Mouse (Mus musculus) liver, adult 2 months (tissue): ENCODE measurements around the gene Smarcad1. TPM values are rescaled to one million over a fixed set of nuclear protein-coding genes. Genes with fewer than 3 reads are reported as not detected.

ENCODE experiments used
- DNase-seq: peaks from one replicate; pipeline ENCODE4 v3.0.0-alpha.2; 2011; ENCODE audit warnings: low read depth, low spot score; ENCODE audit errors: extremely low read depth
- H3K27ac ChIP-seq: fragments of 200-500 bp; replicated peaks from 2 replicates; pipeline ENCODE4 v1.5.1; 2012; ENCODE audit warnings: low read depth, mild to moderate bottlenecking, control low read depth, inconsistent platforms, low read length; ENCODE audit not compliant: insufficient read depth
- H3K27me3 ChIP-seq: fragments of 200-500 bp; 2 replicates; pipeline ENCODE4 v1.6.1; 2012; ENCODE audit warnings: mild to moderate bottlenecking, moderate library complexity, low read length, inconsistent platforms; ENCODE audit not compliant: control insufficient read depth, insufficient read depth
- H3K36me3 ChIP-seq: fragments of 200-500 bp; 2 replicates; pipeline ENCODE4 v1.6.1; 2012; ENCODE audit warnings: low read length, inconsistent platforms; ENCODE audit not compliant: control insufficient read depth, insufficient read depth
- H3K4me1 ChIP-seq: fragments of 200-500 bp; 2 replicates; pipeline ENCODE4 v1.6.1; 2011; ENCODE audit warnings: low read length; ENCODE audit not compliant: control insufficient read depth, insufficient read depth
- H3K4me3 ChIP-seq: fragments of 200-500 bp; 2 replicates; pipeline ENCODE4 v1.5.1; 2011; ENCODE audit warnings: low read depth, mild to moderate bottlenecking, control low read depth, low read length, moderate library complexity; ENCODE audit not compliant: insufficient read depth
- H3K79me2 ChIP-seq: fragments of 200-500 bp; 2 replicates; pipeline ENCODE4 v1.6.1; 2012; ENCODE audit warnings: inconsistent platforms, mild to moderate bottlenecking, low read length, moderate library complexity; ENCODE audit not compliant: control insufficient read depth, insufficient read depth
- H3K9ac ChIP-seq: fragments of 200-500 bp; 2 replicates; pipeline ENCODE4 v1.6.1; 2012; ENCODE audit warnings: low read depth, mild to moderate bottlenecking, control low read depth, inconsistent platforms, low read length
- CTCF ChIP-seq: fragments of 200-500 bp; IDR thresholded peaks from 2 replicates; pipeline ENCODE4 v1.5.1; 2011; ENCODE audit warnings: low read depth, low read length, control low read depth
- POLR2A ChIP-seq: fragments of 200-500 bp; IDR thresholded peaks from 2 replicates; pipeline ENCODE4 v1.6.1; 2011; ENCODE audit warnings: low read length, control low read depth; ENCODE audit not compliant: insufficient read depth; ENCODE audit errors: extremely low read depth
- WGBS: fragments of 180-500 bp; shearing (Covaris S2); methylation state at CpG from one replicate; pipeline ENCODE4 v1.1.7; 2018; 5-methylcytosine and 5-hydroxymethylcytosine counted together
- polyA plus RNA-seq: library from polyadenylated mRNA; depleted of rRNA; stranded (reverse); fragments of >200 nt; gene quantifications from 2 replicates; pipeline ENCODE4 v1.2.3, GENCODE M21; 2012
- total RNA-seq: library from RNA; depleted of rRNA; stranded (reverse); fragments of >200 nt; gene quantifications from 2 replicates; pipeline ENCODE4 v1.2.3, GENCODE M21; 2014

Smarcad1 gene
- total and polyA plus RNA-seq, 2 experiments, result 4.8 to 25.6 TPM

- Histone ChIP-seq H3K27me3 (no peaks in the 10 kb centered on the region), H3K9ac (no peak overlapping the region), H3K79me2 (no peaks in the 10 kb centered on the region), H3K36me3 (no peaks in the 10 kb centered on the region), H3K4me3 (no peak overlapping the region), H3K27ac (no peak overlapping the region), H3K4me1 (no peaks in the 10 kb centered on the region)
- WGBS, result 21% methylated on average over 2 of the region's 2 CpGs
- no peak for DNase-seq
- TF ChIP-seq POLR2A, result no peak
- TF ChIP-seq CTCF, result no peak
Observed at GRCm38 (mm10) chr6:65024668-65025067, 17.7 kb upstream of the Smarcad1 start.

GRCm38 (mm10) chr6:65025130-65025529, 17.3 kb upstream of the Smarcad1 start:
- Histone ChIP-seq H3K36me3 (no peaks in the 10 kb centered on the region), H3K27me3 (no peaks in the 10 kb centered on the region), H3K27ac (no peak overlapping the region), H3K4me1 (no peaks in the 10 kb centered on the region), H3K9ac (no peak overlapping the region), H3K79me2 (no peaks in the 10 kb centered on the region), H3K4me3 (no peak overlapping the region)
- 92% methylated on average over 4 of the region's 4 CpGs for WGBS
- DNase-seq, result no peak
- TF ChIP-seq CTCF (no peak), POLR2A (no peak)

DNA sequence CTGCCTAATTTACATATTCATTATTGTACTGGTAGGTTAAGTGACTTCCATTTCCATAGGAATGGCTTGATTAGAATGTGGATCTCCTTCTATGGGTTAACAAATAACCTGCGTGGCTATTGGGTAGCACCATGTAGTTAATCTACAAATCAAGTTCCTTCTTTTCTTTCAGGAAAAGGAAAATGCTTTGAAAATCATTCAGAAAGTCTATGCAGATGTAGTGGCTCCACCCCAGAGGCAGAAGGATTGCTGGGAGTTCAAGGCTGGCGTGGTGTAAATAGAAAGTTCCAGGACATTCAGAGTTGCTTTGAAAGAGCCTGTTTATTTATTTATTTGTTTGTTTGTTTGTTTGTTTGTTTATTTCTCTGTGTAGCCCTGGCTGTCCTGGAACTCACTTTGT, 7.7 kb upstream of the Smarcad1 start:
- TF ChIP-seq POLR2A, result no peak
- no peak overlapping the region for H3K4me3 ChIP-seq
- H3K79me2 ChIP-seq, result no peaks in the 10 kb centered on the region
- H3K36me3 ChIP-seq, result no peaks in the 10 kb centered on the region
- DNase-seq, result no peak
- no peak overlapping the region for H3K9ac ChIP-seq
- 90% methylated on average over 2 of the region's 2 CpGs for WGBS
- H3K27me3 ChIP-seq, result no peaks in the 10 kb centered on the region
- no peak overlapping the region for H3K27ac ChIP-seq
- no peaks in the 10 kb centered on the region for H3K4me1 ChIP-seq

GRCm38 (mm10) chr6:65035469-65035868, 6.9 kb upstream of the Smarcad1 start:
- DNase-seq, result no peak
- 83% methylated on average over 2 of the region's 2 CpGs for WGBS
- Histone ChIP-seq H3K27ac (no peak overlapping the region), H3K4me1 (no peaks in the 10 kb centered on the region), H3K27me3 (no peaks in the 10 kb centered on the region), H3K36me3 (no peaks in the 10 kb centered on the region), H3K9ac (no peak overlapping the region), H3K4me3 (no peak overlapping the region), H3K79me2 (no peaks in the 10 kb centered on the region)
- TF ChIP-seq CTCF (no peak), POLR2A (no peak)

DNA sequence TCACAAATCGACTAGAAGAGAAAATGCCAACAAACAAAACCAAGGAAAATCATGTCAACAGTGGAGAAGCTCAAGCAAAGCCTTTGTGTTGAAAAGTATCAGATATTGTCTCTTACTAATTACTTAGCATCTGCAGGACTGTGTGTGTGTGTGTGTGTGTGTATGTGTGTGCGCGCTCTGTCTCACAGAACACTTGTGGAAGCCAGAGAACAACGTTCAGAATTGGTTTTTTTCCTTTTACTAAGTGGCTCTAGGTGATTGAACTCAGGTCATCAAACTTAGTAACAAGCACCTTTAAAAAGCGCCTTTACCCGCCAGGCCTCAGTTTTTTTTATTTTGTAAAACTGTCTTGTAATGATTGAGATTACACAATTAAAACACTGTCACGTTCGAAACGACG, 451 bp upstream of the Smarcad1 start:
- Histone ChIP-seq H3K27me3 (no peaks in the 10 kb centered on the region), H3K79me2 (peaks cover 5% of the 10 kb centered on the region; the same call in 1 of the 2 replicates), H3K4me1 (peaks cover 6% of the 10 kb centered on the region), H3K27ac (no peak overlapping the region), H3K4me3 (peak overlapping the region; percentile 85; the same call in 1 of the 2 replicates), H3K9ac (no peak overlapping the region), H3K36me3 (peaks cover 5% of the 10 kb centered on the region; the same call in 1 of the 2 replicates)
- no peak for DNase-seq
- no peak for TF ChIP-seq POLR2A
- no peak for TF ChIP-seq CTCF
- WGBS, result 38% methylated on average over 10 of the region's 10 CpGs

- Histone ChIP-seq H3K9ac (peak overlapping the region; percentile 91), H3K79me2 (peaks cover 5% of the 10 kb centered on the region; the same call in 1 of the 2 replicates), H3K36me3 (peaks cover 6% of the 10 kb centered on the region; the same call in 1 of the 2 replicates), H3K27me3 (no peaks in the 10 kb centered on the region), H3K4me1 (peaks cover 6% of the 10 kb centered on the region), H3K4me3 (peak overlapping the region; percentile 85), H3K27ac (no peak overlapping the region)
- WGBS, result 11% methylated on average over 7 of the region's 7 CpGs
- no peak for TF ChIP-seq CTCF
- no peak for TF ChIP-seq POLR2A
- peak; percentile 4 for DNase-seq
Observed at GRCm38 (mm10) chr6:65043241-65043640, 858 bp downstream of the Smarcad1 start.
